Comparison of ENCODE assay signal across 21 mouse cellular contexts in the genomic region with DNA sequence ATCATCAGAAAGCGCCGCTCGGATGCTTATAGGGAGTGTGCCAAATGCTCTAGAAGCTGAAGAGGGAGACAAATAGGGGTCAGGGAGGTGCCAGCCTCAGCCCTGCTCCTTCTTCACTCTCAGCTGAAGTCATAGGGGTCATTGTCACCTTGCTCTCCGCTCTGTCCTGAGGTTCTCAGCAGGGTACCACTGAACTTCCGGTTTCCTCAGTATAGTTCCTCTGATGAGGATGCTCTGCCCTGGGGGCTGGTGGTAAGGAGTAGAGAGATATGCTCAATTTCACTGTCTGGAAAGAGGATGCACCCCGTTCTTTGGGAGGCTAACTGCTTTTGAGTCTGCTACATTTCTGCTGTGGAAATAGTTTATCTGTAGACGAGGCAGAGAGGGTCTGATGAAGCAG.
"Had no signal": no experiment of that assay in that cellular context is flagged by ENCODE, and none has a peak within 500 bp of the region (broad histone marks: within the 10 kb centered on the region; RNA-seq: fewer than 3 reads in every experiment).

No protein-coding gene starts in this region.

- H3K4me3 ChIP-seq: limb, embryonic 12.5 days; limb, embryonic 15.5 days; midbrain, embryonic 12.5 days; stomach, embryonic 15.5 days had no signal

- H3K4me2 ChIP-seq: limb, embryonic 12.5 days; limb, embryonic 15.5 days; liver, embryonic 11.5 days; lung, embryonic 14.5 days; midbrain, embryonic 12.5 days; stomach, embryonic 15.5 days had no signal

- H3K27me3 ChIP-seq: limb, embryonic 12.5 days; limb, embryonic 15.5 days; stomach, embryonic 15.5 days had no signal

- H3K27ac ChIP-seq: limb, embryonic 12.5 days; limb, embryonic 15.5 days; liver, embryonic 14.5 days; macrophage; midbrain, embryonic 12.5 days; stomach, embryonic 15.5 days had no signal

- H3K36me3 ChIP-seq: limb, embryonic 12.5 days; limb, embryonic 15.5 days; midbrain, embryonic 12.5 days; stomach, embryonic 15.5 days had no signal

- H3K4me1 ChIP-seq: limb, embryonic 12.5 days; limb, embryonic 15.5 days; stomach, embryonic 15.5 days had no signal

- ATAC-seq: intestine, embryonic 16.5 days; liver, postnatal 0 days; lung, postnatal 0 days had no signal

- DNase-seq: kidney, adult 18-20 months; kidney, adult 9 months; kidney, postnatal 14 days; kidney, postnatal 4 days; left cerebral cortex, postnatal 4 days; liver, postnatal 0 days; lung, embryonic 14.5 days; right cerebral cortex, postnatal 14 days; right cerebral cortex, postnatal 4 days; thymus, adult 2 months; thymus, postnatal 14 days; thymus, postnatal 4 days had no signal

- H3K9ac ChIP-seq: limb, embryonic 12.5 days; limb, embryonic 15.5 days; liver, embryonic 14.5 days; liver, postnatal 0 days; lung, embryonic 14.5 days; midbrain, embryonic 12.5 days; stomach, embryonic 15.5 days had no signal

- H3K9me3 ChIP-seq: limb, embryonic 12.5 days; limb, embryonic 15.5 days; midbrain, embryonic 12.5 days; stomach, embryonic 15.5 days had no signal
